Mouse (Mus musculus): ENCODE measurements around the gene 1500011B03Rik. TPM values are rescaled to one million over a fixed set of nuclear protein-coding genes. Genes with fewer than 3 reads are reported as not detected.
"Not testable (repeated sequence)": the region's sequence is repeated elsewhere in the genome, so short reads cannot be mapped to it uniquely, and the experiment has no call there.

1500011B03Rik gene
- polyA plus RNA-seq, 1 experiment from 2014 or later = 93.4 TPM

GRCm38 (mm10) chr5:114844371-114844770, 21.1 kb upstream of the 1500011B03Rik start:
- 78% methylated on average over 2 of the region's 2 CpGs for WGBS
- ATAC-seq (ENCODE audit: insufficient number of reproducible peaks, low FRiP score, low TSS enrichment, low read depth); DNase-seq (ENCODE audit: low spot score): not testable (repeated sequence)

GRCm38 (mm10) chr5:114842674-114843073, 19.4 kb upstream of the 1500011B03Rik start:
- H3K27ac ChIP-seq (replicated peaks; ENCODE audit: low read depth, low read length) = no peak overlapping the region
- WGBS = 64% methylated on average over 5 of the region's 5 CpGs
- no peak overlapping the region for H3K4me3 ChIP-seq (ENCODE audit: low read depth, low read length)
- no peaks in the 10 kb centered on the region for H3K36me3 ChIP-seq (ENCODE audit: control insufficient read depth, insufficient read depth, low read length)
- H3K9me3 ChIP-seq (ENCODE audit: control insufficient read depth, low read length) = no peaks in the 10 kb centered on the region
- ATAC-seq (ENCODE audit: insufficient number of reproducible peaks, low FRiP score, low TSS enrichment, low read depth) (no peak), DNase-seq (ENCODE audit: low spot score) (no peak)
- no peak overlapping the region for H3K9ac ChIP-seq (ENCODE audit: low read length)
- no peak overlapping the region for H3K4me2 ChIP-seq (ENCODE audit: low read depth, severe bottlenecking)
- no peaks in the 10 kb centered on the region for H3K27me3 ChIP-seq (ENCODE audit: control insufficient read depth, insufficient read depth, low read length)
- no peaks in the 10 kb centered on the region for H3K4me1 ChIP-seq (ENCODE audit: control insufficient read depth, insufficient read depth, low read length)

More at GRCm38 (mm10) chr5:114844371-114844770, 21.1 kb upstream of the 1500011B03Rik start:
- not testable (repeated sequence) for H3K27ac ChIP-seq (replicated peaks; ENCODE audit: low read depth, low read length); H3K36me3 ChIP-seq (ENCODE audit: control insufficient read depth, insufficient read depth, low read length); H3K27me3 ChIP-seq (ENCODE audit: control insufficient read depth, insufficient read depth, low read length); H3K4me2 ChIP-seq (ENCODE audit: low read depth, severe bottlenecking); H3K4me3 ChIP-seq (ENCODE audit: low read depth, low read length); H3K4me1 ChIP-seq (ENCODE audit: control insufficient read depth, insufficient read depth, low read length); H3K9me3 ChIP-seq (ENCODE audit: control insufficient read depth, low read length); H3K9ac ChIP-seq (ENCODE audit: low read length)

DNA sequence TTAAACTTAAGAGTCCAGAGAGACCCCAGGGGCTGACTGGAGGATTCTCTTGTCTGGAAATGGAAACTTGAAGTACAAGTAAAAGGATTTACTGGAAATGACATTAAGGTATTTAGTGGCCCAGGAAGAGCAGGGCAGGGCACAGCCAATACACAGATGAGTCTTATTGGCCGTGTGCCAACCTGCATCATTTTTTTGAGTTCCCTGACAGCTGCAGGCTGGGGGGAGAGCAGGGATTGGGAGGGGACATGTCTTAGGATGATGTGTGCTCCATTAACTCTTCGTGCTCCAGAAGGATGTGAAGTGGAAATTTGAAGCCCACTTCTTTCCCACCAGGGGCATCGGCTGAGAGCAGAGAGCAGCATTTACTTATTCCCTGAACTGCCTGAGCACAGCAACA, 18.9 kb upstream of the 1500011B03Rik start:
- H3K27ac ChIP-seq (replicated peaks; ENCODE audit: low read depth, low read length); H3K9me3 ChIP-seq (ENCODE audit: control insufficient read depth, low read length); H3K4me3 ChIP-seq (ENCODE audit: low read depth, low read length); H3K36me3 ChIP-seq (ENCODE audit: control insufficient read depth, insufficient read depth, low read length); H3K27me3 ChIP-seq (ENCODE audit: control insufficient read depth, insufficient read depth, low read length); DNase-seq (ENCODE audit: low spot score); ATAC-seq (ENCODE audit: insufficient number of reproducible peaks, low FRiP score, low TSS enrichment, low read depth); H3K4me1 ChIP-seq (ENCODE audit: control insufficient read depth, insufficient read depth, low read length); H3K4me2 ChIP-seq (ENCODE audit: low read depth, severe bottlenecking); H3K9ac ChIP-seq (ENCODE audit: low read length): not testable (repeated sequence)
- WGBS = 51% methylated on average over 3 of the region's 3 CpGs

DNA sequence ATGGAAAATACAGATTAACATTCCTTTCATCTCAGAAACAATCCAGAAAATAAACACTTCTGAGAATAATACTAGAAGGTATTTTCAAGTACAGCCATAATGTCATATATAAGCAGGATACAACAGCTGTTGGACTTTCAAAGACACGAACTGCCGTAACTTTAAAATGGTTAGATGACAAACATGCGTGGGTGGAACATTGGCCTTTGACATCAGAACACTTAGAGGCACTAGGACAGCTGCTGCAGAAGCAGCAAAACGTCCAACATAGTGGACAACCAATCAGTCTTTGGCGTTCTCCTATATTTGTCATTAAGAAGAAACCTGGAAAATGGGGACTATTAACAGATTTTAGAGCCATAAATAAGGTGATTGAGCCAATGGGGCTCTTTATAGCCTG, 17.2 kb upstream of the 1500011B03Rik start:
- H3K4me1 ChIP-seq (ENCODE audit: control insufficient read depth, insufficient read depth, low read length); H3K27ac ChIP-seq (replicated peaks; ENCODE audit: low read depth, low read length); H3K4me3 ChIP-seq (ENCODE audit: low read depth, low read length); H3K4me2 ChIP-seq (ENCODE audit: low read depth, severe bottlenecking); H3K36me3 ChIP-seq (ENCODE audit: control insufficient read depth, insufficient read depth, low read length); DNase-seq (ENCODE audit: low spot score); H3K9ac ChIP-seq (ENCODE audit: low read length); H3K27me3 ChIP-seq (ENCODE audit: control insufficient read depth, insufficient read depth, low read length); H3K9me3 ChIP-seq (ENCODE audit: control insufficient read depth, low read length); ATAC-seq (ENCODE audit: insufficient number of reproducible peaks, low FRiP score, low TSS enrichment, low read depth): not testable (repeated sequence)
- 47% methylated on average over 5 of the region's 5 CpGs for WGBS

GRCm38 (mm10) chr5:114836886-114837285, 13.6 kb upstream of the 1500011B03Rik start:
- Histone ChIP-seq H3K36me3 (ENCODE audit: control insufficient read depth, insufficient read depth, low read length) (no peaks in the 10 kb centered on the region), H3K9me3 (ENCODE audit: control insufficient read depth, low read length) (no peaks in the 10 kb centered on the region), H3K4me1 (ENCODE audit: control insufficient read depth, insufficient read depth, low read length) (no peaks in the 10 kb centered on the region), H3K4me3 (ENCODE audit: low read depth, low read length) (no peak overlapping the region), H3K27ac (replicated peaks; ENCODE audit: low read depth, low read length) (no peak overlapping the region), H3K4me2 (ENCODE audit: low read depth, severe bottlenecking) (no peak overlapping the region), H3K9ac (ENCODE audit: low read length) (no peak overlapping the region), H3K27me3 (ENCODE audit: control insufficient read depth, insufficient read depth, low read length) (no peaks in the 10 kb centered on the region)
- 61% methylated on average over 12 of the region's 12 CpGs for WGBS
- ATAC-seq (ENCODE audit: insufficient number of reproducible peaks, low FRiP score, low TSS enrichment, low read depth) (no peak), DNase-seq (ENCODE audit: low spot score) (no peak)

- H3K4me3 ChIP-seq (ENCODE audit: low read depth, low read length) = no peak overlapping the region
Observed at GRCm38 (mm10) chr5:114829740-114830139, 6.5 kb upstream of the 1500011B03Rik start.

GRCm38 (mm10) chr5:114827427-114827826, 4.2 kb upstream of the 1500011B03Rik start:
- Histone ChIP-seq H3K27me3 (ENCODE audit: control insufficient read depth, insufficient read depth, low read length) (no peaks in the 10 kb centered on the region), H3K9me3 (ENCODE audit: control insufficient read depth, low read length) (no peaks in the 10 kb centered on the region), H3K36me3 (ENCODE audit: control insufficient read depth, insufficient read depth, low read length) (no peaks in the 10 kb centered on the region), H3K9ac (ENCODE audit: low read length) (no peak overlapping the region), H3K27ac (replicated peaks; ENCODE audit: low read depth, low read length) (no peak overlapping the region), H3K4me2 (ENCODE audit: low read depth, severe bottlenecking) (no peak overlapping the region), H3K4me3 (ENCODE audit: low read depth, low read length) (no peak overlapping the region), H3K4me1 (ENCODE audit: control insufficient read depth, insufficient read depth, low read length) (0 out of 2 replicates have a peak, but pooled peaks cover 2% of the 10 kb centered on the region)
- 93% methylated on average over 12 of the region's 12 CpGs for WGBS
- ATAC-seq (ENCODE audit: insufficient number of reproducible peaks, low FRiP score, low TSS enrichment, low read depth) = no peak
- no peak for DNase-seq (ENCODE audit: low spot score)

More at GRCm38 (mm10) chr5:114829740-114830139, 6.5 kb upstream of the 1500011B03Rik start:
- Histone ChIP-seq H3K9ac (ENCODE audit: low read length) (no peak overlapping the region), H3K27ac (replicated peaks; ENCODE audit: low read depth, low read length) (no peak overlapping the region), H3K9me3 (ENCODE audit: control insufficient read depth, low read length) (no peaks in the 10 kb centered on the region), H3K27me3 (ENCODE audit: control insufficient read depth, insufficient read depth, low read length) (no peaks in the 10 kb centered on the region), H3K4me1 (ENCODE audit: control insufficient read depth, insufficient read depth, low read length) (0 out of 2 replicates have a peak, but pooled peaks cover 2% of the 10 kb centered on the region), H3K36me3 (ENCODE audit: control insufficient read depth, insufficient read depth, low read length) (no peaks in the 10 kb centered on the region), H3K4me2 (ENCODE audit: low read depth, severe bottlenecking) (no peak overlapping the region)
- ATAC-seq (ENCODE audit: insufficient number of reproducible peaks, low FRiP score, low TSS enrichment, low read depth) (no peak), DNase-seq (ENCODE audit: low spot score) (no peak)
- 62% methylated on average over 3 of the region's 3 CpGs for WGBS

DNA sequence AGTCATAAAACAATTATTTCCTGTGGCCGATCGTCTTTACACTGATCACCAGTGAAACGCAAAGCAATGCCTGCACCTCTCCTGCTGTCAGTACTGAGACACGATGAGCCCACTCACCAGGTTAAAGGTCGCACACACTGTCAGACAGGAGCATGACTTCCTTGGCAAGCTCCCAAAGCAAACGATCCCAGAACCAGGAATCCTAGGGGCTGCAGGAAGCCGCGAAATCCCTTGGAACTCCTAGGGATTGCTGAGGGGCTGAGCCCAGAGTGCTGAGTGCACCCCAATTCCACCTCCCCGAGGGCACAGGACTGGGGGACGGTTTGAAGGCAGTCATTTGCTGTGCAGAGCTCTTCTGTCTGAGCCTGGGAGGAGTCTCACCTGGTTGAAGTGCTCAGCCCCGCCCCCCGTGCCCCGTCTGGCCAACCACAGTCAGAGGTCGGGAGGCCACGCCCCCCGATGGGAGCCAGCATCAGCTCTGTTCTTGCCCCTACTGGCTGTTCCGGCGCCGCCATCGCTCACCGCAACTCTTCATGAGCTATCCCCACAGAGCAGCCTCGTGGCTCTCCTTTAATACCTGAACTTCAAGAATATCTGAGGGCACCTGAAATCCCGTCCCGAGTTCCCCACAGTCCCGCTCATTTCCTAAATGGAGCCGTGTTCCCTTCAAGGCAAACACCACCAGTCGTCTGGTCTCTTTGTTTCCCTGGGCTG, 2.9 kb upstream of the 1500011B03Rik start:
- H3K4me1 ChIP-seq (ENCODE audit: control insufficient read depth, insufficient read depth, low read length) = 0 out of 2 replicates have a peak, but pooled peaks cover 2% of the 10 kb centered on the region
- H3K9me3 ChIP-seq (ENCODE audit: control insufficient read depth, low read length) = no peaks in the 10 kb centered on the region
- H3K9ac ChIP-seq (ENCODE audit: low read length) = peak overlapping the region; percentile 62
- DNase-seq (ENCODE audit: low spot score) (peak; percentile 91), ATAC-seq (ENCODE audit: insufficient number of reproducible peaks, low FRiP score, low TSS enrichment, low read depth) (peak; percentile 64)
- 10% methylated on average over 27 of the region's 27 CpGs for WGBS
- H3K4me2 ChIP-seq (ENCODE audit: low read depth, severe bottlenecking) = peak overlapping the region; percentile 65
- H3K36me3 ChIP-seq (ENCODE audit: control insufficient read depth, insufficient read depth, low read length) = peaks cover 3% of the 10 kb centered on the region; the same call in 1 of the 2 replicates
- H3K4me3 ChIP-seq (ENCODE audit: low read depth, low read length) = peak overlapping the region; percentile 22; the same call in 1 of the 2 replicates
- H3K27ac ChIP-seq (replicated peaks; ENCODE audit: low read depth, low read length) = no peak overlapping the region
- no peaks in the 10 kb centered on the region for H3K27me3 ChIP-seq (ENCODE audit: control insufficient read depth, insufficient read depth, low read length)

All from limb, embryonic 11.5 days (tissue).